Mouse (Mus musculus) testis, adult 2 months (tissue): ENCODE measurements around the gene Acadvl.

Experiments
- CTCF ChIP-seq: fragments of 200-500 bp; IDR thresholded peaks from 2 replicates; pipeline ENCODE4 v1.5.1; 2012; ENCODE audit warnings: low read depth, mild to moderate bottlenecking, inconsistent platforms, low read length, moderate library complexity; ENCODE audit not compliant: control insufficient read depth, insufficient read depth, insufficient replicate concordance
- POLR2A ChIP-seq: fragments of 200-500 bp; IDR thresholded peaks from 2 replicates; pipeline ENCODE4 v1.6.1; 2012; ENCODE audit warnings: low read depth, mild to moderate bottlenecking, inconsistent platforms, low read length, moderate library complexity; ENCODE audit not compliant: control insufficient read depth

DNA sequence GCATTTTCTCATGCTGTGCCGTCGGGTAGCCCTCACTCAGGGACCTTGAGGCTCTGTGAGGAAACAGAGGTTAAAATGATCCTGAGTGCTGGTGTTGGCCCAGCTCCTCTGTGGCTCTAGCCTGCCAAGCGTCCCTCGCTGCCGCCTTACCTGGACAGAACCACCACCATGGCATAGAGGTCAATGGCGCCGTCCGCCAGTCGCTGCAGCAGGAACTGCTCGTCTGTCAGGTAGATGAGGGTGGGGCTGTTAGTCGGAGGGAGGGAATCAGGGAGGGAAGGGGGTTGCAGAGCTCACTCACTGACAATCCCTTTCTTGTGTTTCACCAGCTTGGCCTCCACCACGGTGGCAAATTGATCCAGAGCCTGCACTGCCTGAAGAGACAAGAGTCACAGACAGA, 4.7 kb downstream of the Acadvl start:
- TF ChIP-seq CTCF: no peak
- TF ChIP-seq POLR2A: no peak
